Mouse (Mus musculus): Measurements from ENCODE around the gene Nf2.

DNA sequence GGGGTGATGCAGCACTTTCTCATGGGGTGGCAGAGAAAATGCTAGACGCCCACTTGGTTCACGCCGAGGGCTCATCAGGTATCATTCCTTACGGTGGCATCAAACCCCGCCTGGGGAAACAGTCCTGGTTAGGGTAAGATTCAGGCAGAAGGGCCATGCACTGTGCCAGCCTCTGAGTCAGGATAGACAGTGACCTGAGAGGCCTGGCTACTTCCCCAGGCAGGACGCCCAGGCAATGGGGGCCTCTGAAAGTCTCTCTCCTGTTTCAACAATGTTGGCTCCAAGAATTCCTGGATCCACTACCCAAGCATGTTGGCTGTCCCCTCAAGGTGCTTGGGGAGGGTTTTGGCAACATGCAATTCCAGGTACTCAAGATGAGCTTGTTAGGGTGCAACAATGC, 79.5 kb downstream of the Nf2 start:
- TF ChIP-seq CTCF (IDR thresholded peaks at IDR 0.05; ENCODE audit: low read depth): no peak
- TF ChIP-seq EP300 (IDR thresholded peaks at IDR 0.05; ENCODE audit: low read depth): no peak
